Mouse (Mus musculus) embryonic stem cell, embryonic (primary cell): ENCODE results near the gene Apoa1.

Source experiments
- CTCF ChIA-PET, 4 experiments: fragments of 300-600 bp in 2 of 4; fragments of 350-600 bp in 2 of 4; sonication (Branson Sonifier 250); formaldehyde crosslinking; loops; one replicate each; lab custom pipeline; 2022; ENCODE audit warnings: inconsistent platforms in 2 of 4; lab: Charles Lee
- POLR2A ChIA-PET, 4 experiments: fragments of 300-600 bp in 2 of 4; fragments of 350-600 bp in 2 of 4; sonication (Branson Sonifier 250); formaldehyde crosslinking; loops; one replicate each; lab custom pipeline; 2022; ENCODE audit warnings: antibody characterized with exemption in 4 of 4, inconsistent platforms in 1 of 4; lab: Charles Lee

The Apoa1 gene

DNA sequence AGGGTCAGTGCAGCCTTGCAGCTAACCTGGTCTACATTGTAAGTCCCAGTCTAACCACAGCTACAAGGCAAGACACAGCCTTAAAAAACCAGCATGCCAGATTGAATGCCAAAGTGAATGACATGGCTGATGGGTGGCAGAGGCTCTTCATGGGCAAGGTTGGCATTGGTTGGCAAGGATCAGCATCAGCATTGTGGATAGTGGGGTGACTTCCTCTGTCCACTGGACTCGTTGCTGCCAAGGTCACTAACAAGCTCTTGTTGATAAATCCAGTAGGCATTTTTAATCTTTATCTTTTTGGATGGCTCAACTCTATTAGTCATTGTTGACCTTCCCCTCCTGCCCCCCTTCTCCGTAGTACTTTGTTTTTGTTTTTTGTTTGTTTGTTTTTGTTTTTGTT, 28.8 kb upstream of the Apoa1 start:
- ChIA-PET CTCF (interaction anchor here in 3 of 4 experiments (0.6 to 2.5 kb wide), 4 partner anchors 8 to 30 kb away, joined by 3 to 11 read pairs (median 8); no protein-coding TSS in a partner anchor), POLR2A (interaction anchor here in 2 of 4 experiments (0.6 to 1.2 kb wide), 4 partner anchors 12 to 849 kb away, joined by 3 to 4 read pairs (median 4); no protein-coding TSS in a partner anchor)

- POLR2A ChIA-PET, result interaction anchor here in 1 of 4 experiments (1.5 kb wide), 1 partner anchor 23 kb away, joined by 3 read pairs; no protein-coding TSS in a partner anchor
- CTCF ChIA-PET, result interaction anchor here in 1 of 4 experiments (0.6 to 0.8 kb wide), 2 partner anchors 17 to 23 kb away, joined by 3 read pairs; no protein-coding TSS in a partner anchor
Measured at GRCm38 (mm10) chr9:46206834-46207500, 21.4 kb upstream of the Apoa1 start.

DNA sequence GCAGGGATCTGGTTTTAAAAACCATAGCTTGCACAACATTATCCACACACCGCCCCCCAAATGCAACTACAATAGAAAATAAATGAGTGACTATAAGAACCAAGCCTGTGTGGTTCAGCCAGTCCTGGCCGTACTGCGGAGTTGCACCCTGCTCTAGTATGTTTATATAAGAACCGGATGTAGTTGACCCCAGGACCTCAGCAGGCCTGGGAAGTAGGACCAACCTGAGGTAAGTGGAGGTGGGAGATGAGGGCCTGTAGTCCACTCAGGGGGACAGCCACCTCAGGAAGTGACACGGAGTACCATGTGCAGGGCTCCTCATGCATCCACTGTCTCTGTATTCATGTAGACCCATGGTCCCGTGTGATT, 20.9 kb upstream of the Apoa1 start:
- ChIA-PET CTCF (interaction anchor here in 1 of 4 experiments (0.8 kb wide), 1 partner anchor 22 kb away, joined by 3 read pairs; no protein-coding TSS in a partner anchor), POLR2A (interaction anchor here in 2 of 4 experiments (0.6 to 1.5 kb wide), 2 partner anchors 23 to 160 kb away, joined by 3 to 4 read pairs; no protein-coding TSS in a partner anchor)

GRCm38 (mm10) chr9:46208401-46208974, 19.9 kb upstream of the Apoa1 start:
- ChIA-PET CTCF (interaction anchor here in 1 of 4 experiments (0.9 to 1.5 kb wide), 3 partner anchors 21 to 38 kb away, joined by 3 to 8 read pairs (median 3); no protein-coding TSS in a partner anchor), POLR2A (interaction anchor here in 1 of 4 experiments (1.5 kb wide), 1 partner anchor 22 kb away, joined by 3 read pairs; no protein-coding TSS in a partner anchor)

GRCm38 (mm10) chr9:46210473-46210872, 17.9 kb upstream of the Apoa1 start:
- CTCF ChIA-PET, result interaction anchor here (0.6 to 1.7 kb wide), 7 partner anchors 19 to 586 kb away, joined by 3 to 9 read pairs (median 4); partner anchors contain the start of gene Bud13 (in 1 of the 4)
- POLR2A ChIA-PET, result interaction anchor here (0.5 to 2.8 kb wide), 16 partner anchors 9 to 198 kb away, joined by 3 to 16 read pairs (median 4); partner anchors contain the start of genes Apoa1 (in 2 of the 4), Pafah1b2 (in 1 of the 4) and Sik3 (in 1 of the 4)

DNA sequence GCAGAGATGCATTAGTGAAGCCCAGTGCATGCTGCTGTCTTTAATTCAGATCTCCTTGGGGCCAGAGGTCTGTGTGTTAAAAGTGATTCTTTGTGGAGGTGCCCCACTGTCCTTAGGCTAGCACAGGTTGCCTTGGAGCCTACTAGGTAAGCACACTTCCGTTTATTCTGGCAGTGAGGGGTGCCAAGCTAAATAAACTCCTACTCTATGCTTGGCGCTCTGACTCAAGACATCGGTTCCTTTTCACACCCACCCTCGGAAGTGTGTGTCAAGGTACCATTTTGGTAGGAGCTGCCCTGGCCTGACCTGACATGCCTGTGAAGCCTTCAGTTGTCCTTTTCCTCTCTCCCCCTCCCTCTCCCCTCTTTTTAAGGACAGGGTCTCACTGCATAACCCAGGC, 14.1 kb upstream of the Apoa1 start:
- POLR2A ChIA-PET, result interaction anchor here in 1 of 4 experiments (2.3 kb wide), 1 partner anchor 16 kb away, joined by 9 read pairs; no protein-coding TSS in a partner anchor
- CTCF ChIA-PET, result interaction anchor here in 2 of 4 experiments (0.6 to 1.4 kb wide), 2 partner anchors 11 to 29 kb away, joined by 3 to 4 read pairs; no protein-coding TSS in a partner anchor

GRCm38 (mm10) chr9:46214946-46215337, 13.4 kb upstream of the Apoa1 start:
- CTCF ChIA-PET, result interaction anchor here in 2 of 4 experiments (0.5 to 2.3 kb wide), 4 partner anchors 14 to 31 kb away, joined by 3 to 6 read pairs (median 4); partner anchors contain the start of gene Apoa1 (in 1 of the 2)
- POLR2A ChIA-PET, result interaction anchor here in 3 of 4 experiments (0.7 to 2.3 kb wide), 4 partner anchors 15 to 55 kb away, joined by 3 to 9 read pairs (median 3); no protein-coding TSS in a partner anchor

GRCm38 (mm10) chr9:46215338-46216322, 12.8 kb upstream of the Apoa1 start:
- CTCF ChIA-PET, result interaction anchor here in 2 of 4 experiments (0.5 to 2.3 kb wide), 5 partner anchors 13 to 1070 kb away, joined by 3 to 6 read pairs (median 3); partner anchors contain the start of gene Apoa1 (in 1 of the 2)
- POLR2A ChIA-PET, result interaction anchor here in 3 of 4 experiments (0.7 to 2.3 kb wide), 5 partner anchors 14 to 55 kb away, joined by 3 to 9 read pairs (median 3); no protein-coding TSS in a partner anchor

GRCm38 (mm10) chr9:46216744-46217470, 11.5 kb upstream of the Apoa1 start:
- POLR2A ChIA-PET, result interaction anchor here in 3 of 4 experiments (0.6 to 2.3 kb wide), 4 partner anchors 13 to 80 kb away, joined by 4 to 9 read pairs (median 4); no protein-coding TSS in a partner anchor
- CTCF ChIA-PET, result interaction anchor here in 3 of 4 experiments (0.6 to 2.3 kb wide), 7 partner anchors 12 to 1072 kb away, joined by 3 to 6 read pairs (median 4); partner anchors contain the start of genes Apoa1 (in 1 of the 3), Pafah1b2 (in 1 of the 3) and Sik3 (in 1 of the 3)

DNA sequence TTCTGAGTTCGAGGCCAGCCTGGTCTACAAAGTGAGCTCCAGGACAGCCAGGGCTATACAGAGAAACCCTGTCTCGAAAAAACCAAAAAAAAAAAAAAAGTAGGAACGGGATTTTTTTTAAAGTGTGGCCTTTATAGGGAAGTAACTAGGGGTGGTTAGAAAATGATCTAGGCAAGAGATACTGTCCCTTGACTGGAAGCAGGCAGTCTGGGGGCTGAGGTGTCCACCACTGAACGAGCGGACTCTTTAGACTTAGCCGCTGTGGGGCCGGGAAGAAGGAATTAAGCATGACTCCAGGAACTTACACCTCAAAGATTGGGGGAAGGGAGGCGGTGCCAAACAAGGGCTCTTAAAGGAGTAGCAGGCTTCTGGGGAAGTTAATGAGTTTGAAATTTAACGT, 10.2 kb upstream of the Apoa1 start:
- CTCF ChIA-PET, result interaction anchor here in 1 of 4 experiments (1.4 kb wide), 1 partner anchor 10 kb away, joined by 4 read pairs; the partner anchor contains the start of gene Apoa1
- POLR2A ChIA-PET, result interaction anchor here in 3 of 4 experiments (0.5 to 1.3 kb wide), 4 partner anchors 12 to 205 kb away, joined by 3 to 4 read pairs (median 3); partner anchors contain the start of gene Sik3 (in 1 of the 3)

GRCm38 (mm10) chr9:46223090-46223489, 5.3 kb upstream of the Apoa1 start:
- ChIA-PET POLR2A (no interaction called here), CTCF (no interaction called here)

DNA sequence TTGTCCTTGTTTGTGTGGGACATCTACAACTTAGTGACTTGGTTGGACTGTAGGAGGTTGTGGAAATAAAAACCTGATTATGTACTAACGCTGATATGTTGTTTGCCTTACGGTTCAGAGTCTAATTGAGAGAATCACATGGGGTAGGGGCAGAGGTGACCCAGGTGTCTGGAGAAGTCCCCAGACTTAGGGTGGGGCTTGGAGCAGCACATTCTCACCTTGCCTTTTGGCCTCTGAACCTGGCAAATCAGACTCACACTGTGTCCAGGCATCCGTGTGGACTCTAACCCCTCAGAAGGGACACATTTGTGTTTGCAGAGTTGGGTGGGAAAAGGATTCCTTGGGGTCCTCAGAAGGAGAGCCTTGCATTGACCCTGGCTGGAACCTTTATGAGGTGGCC, 4.3 kb upstream of the Apoa1 start:
- POLR2A ChIA-PET, result interaction anchor here in 1 of 4 experiments (1.3 kb wide), 1 partner anchor 22 kb away, joined by 4 read pairs; no protein-coding TSS in a partner anchor
- CTCF ChIA-PET, result no interaction called here

GRCm38 (mm10) chr9:46224945-46225660, 3.3 kb upstream of the Apoa1 start:
- ChIA-PET POLR2A (interaction anchor here in 1 of 4 experiments (0.9 to 1.3 kb wide), 3 partner anchors 21 to 244 kb away, joined by 3 to 4 read pairs (median 4); no protein-coding TSS in a partner anchor), CTCF (interaction anchor here in 1 of 4 experiments (0.6 kb wide), 1 partner anchor 191 kb away, joined by 4 read pairs; no protein-coding TSS in a partner anchor)

GRCm38 (mm10) chr9:46227064-46227614, 1.2 kb upstream of the Apoa1 start:
- POLR2A ChIA-PET, result interaction anchor here in 2 of 4 experiments (0.6 to 0.7 kb wide), 2 partner anchors 273 to 369 kb away, joined by 3 to 4 read pairs; no protein-coding TSS in a partner anchor
- CTCF ChIA-PET, result interaction anchor here in 1 of 4 experiments (1.3 to 5.1 kb wide), 2 partner anchors 42 to 289 kb away, joined by 3 to 34 read pairs; no protein-coding TSS in a partner anchor
